Mouse (Mus musculus): ENCODE data around the gene Tmeff1. TPM values are rescaled to one million over a fixed set of nuclear protein-coding genes. Genes with fewer than 3 reads are reported as not detected.

Gene Tmeff1
- polyA plus RNA-seq, 1 experiment: 2.5 TPM

DNA sequence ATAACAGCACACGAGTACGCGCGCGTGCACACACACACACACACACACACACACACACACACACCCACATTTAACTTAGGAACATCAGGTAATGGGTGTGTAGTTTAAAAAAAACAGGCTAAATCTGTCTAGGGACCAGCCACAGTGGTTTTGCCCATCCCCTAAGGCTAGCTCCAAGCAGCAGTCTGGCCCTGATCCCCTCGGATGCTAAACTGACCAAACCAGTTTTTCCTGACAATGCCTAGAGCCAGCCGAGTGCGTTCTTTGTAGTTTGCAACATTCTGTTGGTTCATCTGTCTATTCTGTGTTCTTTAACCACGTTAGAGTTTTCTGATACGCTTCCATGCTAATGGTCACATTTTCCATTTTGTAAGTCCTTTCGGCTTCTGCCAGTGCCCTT, 112.3 kb downstream of the Tmeff1 start:
- no peak for DNase-seq (ENCODE audit: low read depth, low spot score)
- WGBS: 32% methylated on average over 11 of the region's 11 CpGs

Other genes with a start within 250 kb of the Tmeff1 start
- 8.2 and 9.5 TPM in 2 replicates for gene Tex10, start 111.7 kb upstream of the Tmeff1 start, polyA plus RNA-seq (2012; rRNA removed)
- gene Msantd3, start 45.2 kb upstream of the Tmeff1 start, polyA plus RNA-seq (2012; rRNA removed): 1.5 and 1.6 TPM in 2 replicates
- not detected in 2 replicates for gene Cavin4, start 78.3 kb downstream of the Tmeff1 start, polyA plus RNA-seq (2012; rRNA removed)

All from large intestine, adult 2 months (tissue).